In the genomic region with DNA sequence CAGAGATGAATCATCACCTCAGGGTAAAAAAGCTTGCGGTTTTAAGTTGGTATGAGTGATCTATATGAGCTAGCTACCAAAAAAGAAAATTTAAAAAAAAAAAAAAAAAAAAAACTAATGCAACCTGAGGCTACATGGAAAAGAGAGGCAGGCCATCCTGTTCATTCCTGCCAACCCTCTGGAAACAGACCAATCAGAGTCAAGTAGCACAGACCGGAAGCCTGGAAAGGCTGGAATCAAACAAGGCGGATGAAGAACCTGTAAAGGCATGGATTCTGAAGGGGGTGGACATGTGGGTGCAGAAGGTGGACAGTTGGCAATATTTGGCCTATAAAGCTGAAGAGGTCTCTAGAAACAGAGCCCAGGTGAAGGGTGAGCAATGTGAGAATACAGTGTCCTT, we compare ENCODE assay signal across 28 mouse cellular contexts. TPM values are rescaled to one million over a fixed set of nuclear protein-coding genes. Genes with fewer than 3 reads are reported as not detected.
"Had no signal": no experiment of that assay in that cellular context is flagged by ENCODE, and none has a peak within 500 bp of the region (broad histone marks: within the 10 kb centered on the region; RNA-seq: fewer than 3 reads in every experiment).

No protein-coding gene starts in this region.

- H3K27ac ChIP-seq: gastrocnemius, adult 2 months; heart, adult 2 months; heart, embryonic 13.5 days; heart, embryonic 15.5 days; kidney, embryonic 15.5 days; kidney, postnatal 0 days; limb, embryonic 13.5 days; limb, embryonic 15.5 days; liver, embryonic 12.5 days had no signal

- H3K4me3 ChIP-seq: gastrocnemius, adult 2 months; heart, adult 2 months; heart, embryonic 13.5 days; heart, embryonic 15.5 days; hindbrain, embryonic 13.5 days; hindbrain, embryonic 15.5 days; kidney, embryonic 15.5 days; limb, embryonic 13.5 days; limb, embryonic 15.5 days; liver, embryonic 12.5 days had no signal

- H3K4me2 ChIP-seq: heart, embryonic 11.5 days; heart, embryonic 13.5 days; heart, embryonic 15.5 days; kidney, embryonic 15.5 days; limb, embryonic 13.5 days; limb, embryonic 15.5 days; liver, embryonic 12.5 days had no signal

- H3K36me3 ChIP-seq: heart, embryonic 13.5 days; heart, embryonic 15.5 days; kidney, embryonic 15.5 days; limb, embryonic 13.5 days; limb, embryonic 15.5 days; liver, embryonic 12.5 days had no signal

- ATAC-seq: hindbrain, postnatal 0 days; intestine, embryonic 16.5 days; liver, embryonic 12.5 days had no signal

- H3K9me3 ChIP-seq: heart, embryonic 13.5 days; heart, embryonic 15.5 days; hindbrain, embryonic 13.5 days; hindbrain, embryonic 15.5 days; kidney, embryonic 15.5 days; limb, embryonic 13.5 days; limb, embryonic 15.5 days; liver, embryonic 12.5 days had no signal

- DNase-seq: layer of hippocampus, postnatal 36 days had no signal

- H3K27me3 ChIP-seq: hindbrain, embryonic 15.5 days had no signal

- H3K9ac ChIP-seq: heart, embryonic 13.5 days; heart, embryonic 15.5 days; hindbrain, embryonic 15.5 days; kidney, embryonic 15.5 days; limb, embryonic 13.5 days; limb, embryonic 15.5 days; liver, embryonic 12.5 days had no signal

RNA-seq across cellular contexts. Expression of a gene that starts 24.0 kb away (rescaled TPM):
- total RNA-seq: gastrocnemius, adult 2 months; gastrocnemius, postnatal 14 days; gastrocnemius, postnatal 36 days; heart, adult 2 months; heart, postnatal 14 days; heart, postnatal 36 days; hematopoietic stem cell, adult 5-6 weeks; hindbrain, postnatal 0 days; layer of hippocampus, adult 18-20 months; layer of hippocampus, postnatal 14 days; layer of hippocampus, postnatal 36 days; left cerebral cortex, adult 8-10 months; left cerebral cortex, postnatal 10 days; left cerebral cortex, postnatal 25 days; liver, adult 2 months had no signal
- polyA plus RNA-seq: gonadal fat pad, adult 2 months; heart, adult 2 months; intestine, embryonic 16.5 days; kidney, adult 2 months; liver, adult 2 months had no signal

RNA-seq across cellular contexts. Expression of a gene that starts 29.0 kb away (rescaled TPM):
- total RNA-seq: hematopoietic stem cell, adult 5-6 weeks had no signal
